Mouse (Mus musculus): ENCODE measurements around the gene Mrfap1. TPM values are rescaled to one million over a fixed set of nuclear protein-coding genes. Genes with fewer than 3 reads are reported as not detected.

Mrfap1 gene
- polyA plus RNA-seq, 1 experiment from 2014 or later = 296 TPM

GRCm38 (mm10) chr5:36772586-36772985, 24.0 kb downstream of the Mrfap1 start:
- no peaks in the 10 kb centered on the region for H3K36me3 ChIP-seq (ENCODE audit: control insufficient read depth, insufficient read depth, low read length)
- ATAC-seq = no peak
- WGBS = 80% methylated on average over 5 of the region's 5 CpGs

GRCm38 (mm10) chr5:36769603-36770002, 27.0 kb downstream of the Mrfap1 start:
- no peak overlapping the region for H3K27ac ChIP-seq (ENCODE audit: low read depth, low read length)
- H3K4me2 ChIP-seq (ENCODE audit: low read length) = no peak overlapping the region
- no peaks in the 10 kb centered on the region for H3K36me3 ChIP-seq (ENCODE audit: control insufficient read depth, insufficient read depth, low read length)
- WGBS = 74% methylated on average over 3 of the region's 3 CpGs
- no peak overlapping the region for H3K9ac ChIP-seq (ENCODE audit: low read depth, low read length)
- H3K4me3 ChIP-seq (ENCODE audit: low read length) = no peak overlapping the region
- H3K9me3 ChIP-seq (ENCODE audit: control insufficient read depth, low read length) = no peaks in the 10 kb centered on the region
- no peak for ATAC-seq
- H3K4me1 ChIP-seq (ENCODE audit: control insufficient read depth, insufficient read depth, low read depth, low read length) = peaks cover 5% of the 10 kb centered on the region; the same call in 1 of the 2 replicates
- H3K27me3 ChIP-seq (replicated peaks; ENCODE audit: control insufficient read depth, insufficient read depth, low read length) = no peaks in the 10 kb centered on the region

More at GRCm38 (mm10) chr5:36772586-36772985, 24.0 kb downstream of the Mrfap1 start:
- Histone ChIP-seq H3K27me3 (replicated peaks; ENCODE audit: control insufficient read depth, insufficient read depth, low read length) (no peaks in the 10 kb centered on the region), H3K9me3 (ENCODE audit: control insufficient read depth, low read length) (no peaks in the 10 kb centered on the region), H3K27ac (ENCODE audit: low read depth, low read length) (no peak overlapping the region), H3K4me3 (ENCODE audit: low read length) (no peak overlapping the region), H3K4me2 (ENCODE audit: low read length) (no peak overlapping the region), H3K9ac (ENCODE audit: low read depth, low read length) (no peak overlapping the region), H3K4me1 (ENCODE audit: control insufficient read depth, insufficient read depth, low read depth, low read length) (peaks cover 2% of the 10 kb centered on the region; the same call in 1 of the 2 replicates)

- peak overlapping the region; percentile 48; the same call in 1 of the 2 replicates for H3K27ac ChIP-seq (ENCODE audit: low read depth, low read length)
- ATAC-seq = peak; percentile 88
- H3K4me3 ChIP-seq (ENCODE audit: low read length) = no peak overlapping the region
- H3K36me3 ChIP-seq (ENCODE audit: control insufficient read depth, insufficient read depth, low read length) = no peaks in the 10 kb centered on the region
- no peaks in the 10 kb centered on the region for H3K27me3 ChIP-seq (replicated peaks; ENCODE audit: control insufficient read depth, insufficient read depth, low read length)
- 27% methylated on average over 10 of the region's 10 CpGs for WGBS
- H3K9me3 ChIP-seq (ENCODE audit: control insufficient read depth, low read length) = no peaks in the 10 kb centered on the region
- H3K4me1 ChIP-seq (ENCODE audit: control insufficient read depth, insufficient read depth, low read depth, low read length) = peaks cover 5% of the 10 kb centered on the region; the same call in 1 of the 2 replicates
- H3K4me2 ChIP-seq (ENCODE audit: low read length) = peak overlapping the region; percentile 19; the same call in 1 of the 2 replicates
- no peak overlapping the region for H3K9ac ChIP-seq (ENCODE audit: low read depth, low read length)
These were observed 29.4 kb downstream of the Mrfap1 start for GRCm38 (mm10) chr5:36766958-36767703.

GRCm38 (mm10) chr5:36759848-36760247, 36.7 kb downstream of the Mrfap1 start:
- no peaks in the 10 kb centered on the region for H3K9me3 ChIP-seq (ENCODE audit: control insufficient read depth, low read length)
- H3K9ac ChIP-seq (ENCODE audit: low read depth, low read length) = no peak overlapping the region
- H3K27me3 ChIP-seq (replicated peaks; ENCODE audit: control insufficient read depth, insufficient read depth, low read length) = no peaks in the 10 kb centered on the region
- no peaks in the 10 kb centered on the region for H3K4me1 ChIP-seq (ENCODE audit: control insufficient read depth, insufficient read depth, low read depth, low read length)
- no peak overlapping the region for H3K27ac ChIP-seq (ENCODE audit: low read depth, low read length)
- no peaks in the 10 kb centered on the region for H3K36me3 ChIP-seq (ENCODE audit: control insufficient read depth, insufficient read depth, low read length)
- ATAC-seq = no peak
- H3K4me3 ChIP-seq (ENCODE audit: low read length) = no peak overlapping the region
- no peak overlapping the region for H3K4me2 ChIP-seq (ENCODE audit: low read length)
- WGBS = 81% methylated on average over 4 of the region's 4 CpGs

- Histone ChIP-seq H3K9me3 (ENCODE audit: control insufficient read depth, low read length) (no peaks in the 10 kb centered on the region), H3K27me3 (replicated peaks; ENCODE audit: control insufficient read depth, insufficient read depth, low read length) (no peaks in the 10 kb centered on the region), H3K4me2 (ENCODE audit: low read length) (no peak overlapping the region), H3K4me3 (ENCODE audit: low read length) (no peak overlapping the region), H3K36me3 (ENCODE audit: control insufficient read depth, insufficient read depth, low read length) (no peaks in the 10 kb centered on the region), H3K9ac (ENCODE audit: low read depth, low read length) (no peak overlapping the region), H3K4me1 (ENCODE audit: control insufficient read depth, insufficient read depth, low read depth, low read length) (no peaks in the 10 kb centered on the region), H3K27ac (ENCODE audit: low read depth, low read length) (no peak overlapping the region)
- no peak for ATAC-seq
- 70% methylated on average over 5 of the region's 5 CpGs for WGBS
These were observed 39.5 kb downstream of the Mrfap1 start for GRCm38 (mm10) chr5:36757033-36757432.

GRCm38 (mm10) chr5:36750119-36751078, 46.2 kb downstream of the Mrfap1 start:
- H3K4me3 ChIP-seq (ENCODE audit: low read length) = no peak overlapping the region
- no peak overlapping the region for H3K9ac ChIP-seq (ENCODE audit: low read depth, low read length)
- no peaks in the 10 kb centered on the region for H3K36me3 ChIP-seq (ENCODE audit: control insufficient read depth, insufficient read depth, low read length)
- H3K9me3 ChIP-seq (ENCODE audit: control insufficient read depth, low read length) = no peaks in the 10 kb centered on the region
- peaks cover 17% of the 10 kb centered on the region for H3K4me1 ChIP-seq (ENCODE audit: control insufficient read depth, insufficient read depth, low read depth, low read length)
- H3K4me2 ChIP-seq (ENCODE audit: low read length) = no peak overlapping the region
- H3K27me3 ChIP-seq (replicated peaks; ENCODE audit: control insufficient read depth, insufficient read depth, low read length) = no peaks in the 10 kb centered on the region
- ATAC-seq = no peak
- no peak overlapping the region for H3K27ac ChIP-seq (ENCODE audit: low read depth, low read length)
- 77% methylated on average over 9 of the region's 9 CpGs for WGBS

- Histone ChIP-seq H3K4me3 (ENCODE audit: low read length) (peak within 1 kb of the TSS; percentile 99), H3K27me3 (replicated peaks; ENCODE audit: control insufficient read depth, insufficient read depth, low read length) (no peaks in the 10 kb centered on the region), H3K4me1 (ENCODE audit: control insufficient read depth, insufficient read depth, low read depth, low read length) (peaks cover 17% of the 10 kb centered on the region), H3K36me3 (ENCODE audit: control insufficient read depth, insufficient read depth, low read length) (no peaks in the 10 kb centered on the region), H3K4me2 (ENCODE audit: low read length) (peak within 1 kb of the TSS; percentile 98), H3K9ac (ENCODE audit: low read depth, low read length) (peak within 1 kb of the TSS; percentile 84), H3K27ac (ENCODE audit: low read depth, low read length) (peak within 1 kb of the TSS; percentile 65), H3K9me3 (ENCODE audit: control insufficient read depth, low read length) (no peaks in the 10 kb centered on the region)
- peak; percentile 98 for ATAC-seq
- 4% methylated on average over 28 of the region's 31 CpGs for WGBS
These were observed 48.0 kb downstream of the Mrfap1 start, which contains the start of gene Bloc1s4 for GRCm38 (mm10) chr5:36748536-36749061. Gene Bloc1s4, minus strand, starts transcription at chr5:36748650.

GRCm38 (mm10) chr5:36747794-36748535, 48.6 kb downstream of the Mrfap1 start:
- Histone ChIP-seq H3K27ac (ENCODE audit: low read depth, low read length) (peak overlapping the region; percentile 65), H3K27me3 (replicated peaks; ENCODE audit: control insufficient read depth, insufficient read depth, low read length) (no peaks in the 10 kb centered on the region), H3K9ac (ENCODE audit: low read depth, low read length) (peak overlapping the region; percentile 84), H3K4me1 (ENCODE audit: control insufficient read depth, insufficient read depth, low read depth, low read length) (peaks cover 17% of the 10 kb centered on the region), H3K4me2 (ENCODE audit: low read length) (peak overlapping the region; percentile 98), H3K9me3 (ENCODE audit: control insufficient read depth, low read length) (no peaks in the 10 kb centered on the region), H3K4me3 (ENCODE audit: low read length) (peak overlapping the region; percentile 99), H3K36me3 (ENCODE audit: control insufficient read depth, insufficient read depth, low read length) (no peaks in the 10 kb centered on the region)
- 3% methylated on average over 73 of the region's 76 CpGs for WGBS
- ATAC-seq = peak; percentile 83

Measured in hindbrain, embryonic 16.5 days (tissue).